Mouse (Mus musculus): ENCODE measurements around the gene Slc10a7. TPM values are rescaled to one million over a fixed set of nuclear protein-coding genes. Genes with fewer than 3 reads are reported as not detected.

The Slc10a7 gene
- 18.2 TPM for polyA plus RNA-seq (2014; fragmentation: Illumina TruSeq; extraction: RNeasy Lipid Tissue Mini Kit (QIAGEN cat#74804))

DNA sequence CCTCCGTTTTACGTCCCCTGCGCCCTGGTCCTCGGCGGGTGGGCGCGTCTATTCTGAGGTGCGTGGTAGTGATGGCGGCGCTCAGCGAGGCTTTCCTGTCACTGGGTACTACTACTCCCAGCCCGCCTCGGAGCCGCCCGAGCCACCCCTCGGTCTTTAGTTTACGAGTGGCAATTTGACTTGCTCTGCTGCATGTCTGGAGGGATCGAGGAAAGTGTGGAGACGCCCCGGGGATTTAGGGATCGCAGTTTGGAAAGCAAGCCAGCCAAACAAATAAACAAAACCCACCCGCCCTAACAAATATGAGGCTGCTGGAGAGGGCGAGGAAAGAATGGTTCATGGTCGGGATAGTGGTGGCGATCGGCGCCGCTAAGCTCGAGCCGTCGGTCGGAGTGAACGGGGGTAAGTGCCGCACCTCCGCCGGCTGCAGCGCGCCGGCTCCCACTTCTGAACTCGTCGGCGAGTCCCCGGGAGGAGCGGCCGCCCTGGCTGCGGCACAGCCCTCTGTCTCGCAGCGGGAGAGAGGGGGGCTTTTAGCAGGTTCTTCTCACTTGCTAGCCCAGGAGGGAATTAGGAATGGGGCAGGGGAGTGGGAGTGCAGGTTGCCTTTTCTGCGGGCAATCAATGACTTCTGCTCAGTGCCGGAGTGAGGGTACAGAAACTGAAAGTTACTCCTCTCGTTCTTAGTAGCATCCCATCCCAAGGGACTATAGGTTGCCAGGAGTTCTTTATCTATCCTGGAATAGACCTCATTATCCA is at the start of gene Slc10a7:
TSS of gene Slc10a7 (plus strand) at position 74 of the 759 bp plus-strand sequence.

DNA sequence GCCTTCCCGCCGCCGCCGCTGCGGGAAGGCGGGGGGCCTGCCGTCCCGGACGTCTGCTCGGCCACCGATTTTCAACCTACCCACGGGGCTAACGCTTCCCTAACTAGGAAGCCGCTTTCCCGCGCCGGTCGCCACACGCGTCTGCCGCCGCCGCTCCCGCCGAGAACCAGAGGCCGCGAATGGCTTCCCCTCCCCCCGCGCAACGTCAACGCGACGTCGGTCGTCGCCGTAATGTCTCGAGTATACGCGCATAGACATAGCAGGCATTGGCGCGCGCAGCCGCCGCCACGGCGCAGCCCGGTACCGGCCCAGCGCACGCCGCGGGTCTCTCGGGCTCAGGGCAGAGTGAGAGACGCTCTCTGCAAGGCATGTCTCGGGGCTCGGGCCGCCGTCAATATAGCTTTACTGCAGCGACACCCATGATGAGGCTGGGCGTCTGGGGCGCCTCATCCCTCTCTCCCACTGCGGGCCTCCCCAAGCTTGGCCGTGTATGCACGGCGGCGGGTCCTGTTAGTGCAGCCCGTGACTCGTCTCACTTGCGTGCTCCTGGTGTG is 350 bp upstream of the Slc10a7 start, which contains the start of gene Rbmxl1:
TSS of gene Rbmxl1 (minus strand) at position 180 of the 554 bp plus-strand sequence.

Other genes with a start within 250 kb of the Slc10a7 start
- 0.17 TPM for gene Pou4f2, start 72.7 kb upstream of the Slc10a7 start, polyA plus RNA-seq (2014; fragmentation: Illumina TruSeq; extraction: RNeasy Lipid Tissue Mini Kit (QIAGEN cat#74804))
- 94.2 TPM for gene Rbmxl1, start 448 bp upstream of the Slc10a7 start, polyA plus RNA-seq (2014; fragmentation: Illumina TruSeq; extraction: RNeasy Lipid Tissue Mini Kit (QIAGEN cat#74804))

Data from ovary, adult 10 weeks (tissue).